Mouse (Mus musculus): ENCODE data around the gene Csf1.

GRCm38 (mm10) chr3:107786980-107787612 is 26.8 kb upstream of the Csf1 start:
- TF ChIP-seq FLI1 (IDR thresholded peaks at IDR 0.05; ENCODE audit: low read length): no peak
- no peak for TF ChIP-seq GATA1 (IDR thresholded peaks at IDR 0.05; ENCODE audit: borderline replicate concordance, low read length)
